Mouse (Mus musculus) intestine, embryonic 16.5 days (tissue): Measurements from ENCODE around the gene Rprml. TPM values are rescaled to one million over a fixed set of nuclear protein-coding genes. Genes with fewer than 3 reads are reported as not detected.
A peak's percentile ranks its signal among the peaks of the same experiment; 100 is the strongest.

Experiments used
- ATAC-seq: fragments of 200-750 bp; cut with Nextera tagmentation; 2 replicates; pipeline ENCODE4 v1.8.0; 2017; ENCODE audit warnings: moderate TSS enrichment, moderate library complexity
- H3K27ac ChIP-seq: fragments of 300-500 bp; sonication (generic); 2 replicates; pipeline ENCODE4 v1.5.1; 2014; ENCODE audit warnings: mild to moderate bottlenecking, low read length
- H3K27me3 ChIP-seq: fragments of 300-500 bp; sonication (generic); replicated peaks from 2 replicates; pipeline ENCODE4 v1.6.1; 2014; ENCODE audit warnings: low read length, control low read depth, mixed read lengths; ENCODE audit not compliant: control insufficient read depth, insufficient read depth
- H3K36me3 ChIP-seq: fragments of 300-500 bp; sonication (generic); 2 replicates; pipeline ENCODE4 v1.6.1; 2014; ENCODE audit warnings: low read length, control low read depth; ENCODE audit not compliant: control insufficient read depth, insufficient read depth
- H3K4me1 ChIP-seq: fragments of 300-500 bp; sonication (generic); 2 replicates; pipeline ENCODE4 v1.6.1; 2014; ENCODE audit warnings: low read length, control low read depth, mixed read lengths; ENCODE audit not compliant: control insufficient read depth, insufficient read depth
- H3K4me2 ChIP-seq: fragments of 300-500 bp; sonication (generic); 2 replicates; pipeline ENCODE4 v1.6.1; 2014; ENCODE audit warnings: low read depth, low read length, control low read depth
- H3K4me3 ChIP-seq: fragments of 300-500 bp; sonication (generic); 2 replicates; pipeline ENCODE4 v1.5.1; 2014; ENCODE audit warnings: mild to moderate bottlenecking, low read length
- H3K9ac ChIP-seq: fragments of 300-500 bp; sonication (generic); 2 replicates; pipeline ENCODE4 v1.6.1; 2014; ENCODE audit warnings: low read depth, low read length
- H3K9me3 ChIP-seq: fragments of 300-500 bp; sonication (generic); 2 replicates; pipeline ENCODE4 v1.6.1; 2016; ENCODE audit warnings: low read length, control low read depth; ENCODE audit not compliant: control insufficient read depth
- WGBS: fragments of 180-500 bp; shearing (Covaris S2); extraction: QIAGEN DNeasy Blood & Tissue Kit; methylation state at CpG from one replicate; pipeline ENCODE4 v1.1.7; 2014; 5-methylcytosine and 5-hydroxymethylcytosine counted together
- polyA plus RNA-seq: library from polyadenylated mRNA; unstranded; fragments of >200 nt; fragmentation: Nextera tagmentation; extraction: Ambion mirVana; gene quantifications from 2 replicates; pipeline ENCODE4 v1.2.1, GENCODE M21; 2015

Gene Rprml
- polyA plus RNA-seq, 1 experiment from 2014 or later: 0.44 TPM

- H3K4me2 ChIP-seq: peak within 1 kb of the TSS; percentile 64
- ATAC-seq: peak; percentile 98
- H3K27me3 ChIP-seq: no peaks in the 10 kb centered on the region
- peak within 1 kb of the TSS; percentile 94 for H3K9ac ChIP-seq
- peaks cover 8% of the 10 kb centered on the region; the same call in 1 of the 2 replicates for H3K4me1 ChIP-seq
- H3K9me3 ChIP-seq: no peaks in the 10 kb centered on the region
- H3K27ac ChIP-seq: peak within 1 kb of the TSS; percentile 98
- H3K36me3 ChIP-seq: no peaks in the 10 kb centered on the region
- under 1% methylated on average over 57 of the region's 57 CpGs for WGBS
- H3K4me3 ChIP-seq: peak within 1 kb of the TSS; percentile 97
Measured at GRCm38 (mm10) chr11:103697565-103698176, 48.3 kb downstream of the Rprml start, which contains the start of gene Gosr2. TSS of gene Gosr2 (minus strand) at chr11:103697898.

DNA sequence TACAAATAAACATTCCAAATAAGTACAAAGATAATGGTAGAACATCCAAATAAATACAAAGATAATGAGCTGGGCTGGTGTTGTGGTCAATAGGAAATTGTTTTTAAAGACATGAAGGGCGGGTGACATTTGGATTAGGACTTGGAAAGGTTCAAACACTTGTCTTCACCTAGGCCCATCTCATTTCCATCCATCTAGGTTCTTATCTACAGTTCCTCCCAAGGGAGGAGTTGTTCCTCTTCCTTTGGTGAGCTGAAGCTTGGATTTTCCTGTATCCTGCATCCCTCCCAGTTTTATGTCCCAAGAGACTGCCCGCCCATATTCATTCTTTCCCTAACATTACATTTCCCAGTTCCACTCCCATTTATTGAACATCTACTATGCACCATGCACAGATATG, 48.9 kb downstream of the Rprml start:
- H3K4me1 ChIP-seq: peaks cover 8% of the 10 kb centered on the region; the same call in 1 of the 2 replicates
- H3K36me3 ChIP-seq: no peaks in the 10 kb centered on the region
- H3K9ac ChIP-seq: peak overlapping the region; percentile 94
- no peak for ATAC-seq
- H3K27me3 ChIP-seq: no peaks in the 10 kb centered on the region
- peak overlapping the region; percentile 98 for H3K27ac ChIP-seq
- 78% methylated on average over 2 of the region's 2 CpGs for WGBS
- H3K9me3 ChIP-seq: no peaks in the 10 kb centered on the region
- peak overlapping the region; percentile 97 for H3K4me3 ChIP-seq
- H3K4me2 ChIP-seq: peak overlapping the region; percentile 64

Other genes with a start within 250 kb of the Rprml start
- gene Plekhm1, start 236.9 kb upstream of the Rprml start, polyA plus RNA-seq: 6.1 and 7.0 TPM in 2 replicates
- gene Lrrc37a, start 145.0 kb upstream of the Rprml start, polyA plus RNA-seq: not detected in 2 replicates
- not detected in 2 replicates for gene Gm884, start 28.4 kb upstream of the Rprml start, polyA plus RNA-seq
- not detected in 2 replicates for gene Lyzl6, start 10.7 kb upstream of the Rprml start, polyA plus RNA-seq
- gene Gosr2, start 48.3 kb downstream of the Rprml start, polyA plus RNA-seq: 73.3 and 76.3 TPM in 2 replicates
- gene Wnt9b, start 100.3 kb downstream of the Rprml start, polyA plus RNA-seq: 0.05 and 0.06 TPM in 2 replicates
- gene Wnt3, start 124.6 kb downstream of the Rprml start, polyA plus RNA-seq: 0.39 and 0.51 TPM in 2 replicates